Mouse (Mus musculus) heart, postnatal 0 days (tissue): ENCODE data around the gene Slc25a26.
A peak's percentile ranks its signal among the peaks of the same experiment; 100 is the strongest.

ENCODE experiments used
- CTCF ChIP-seq: IDR thresholded peaks from 2 replicates; pipeline ENCODE4 v1.5.1; 2016; ENCODE audit warnings: antibody characterized with exemption, control low read depth, low read depth
- EP300 ChIP-seq: IDR thresholded peaks from 2 replicates; pipeline ENCODE4 v1.6.1; 2016; ENCODE audit warnings: antibody characterized with exemption, low read depth

DNA sequence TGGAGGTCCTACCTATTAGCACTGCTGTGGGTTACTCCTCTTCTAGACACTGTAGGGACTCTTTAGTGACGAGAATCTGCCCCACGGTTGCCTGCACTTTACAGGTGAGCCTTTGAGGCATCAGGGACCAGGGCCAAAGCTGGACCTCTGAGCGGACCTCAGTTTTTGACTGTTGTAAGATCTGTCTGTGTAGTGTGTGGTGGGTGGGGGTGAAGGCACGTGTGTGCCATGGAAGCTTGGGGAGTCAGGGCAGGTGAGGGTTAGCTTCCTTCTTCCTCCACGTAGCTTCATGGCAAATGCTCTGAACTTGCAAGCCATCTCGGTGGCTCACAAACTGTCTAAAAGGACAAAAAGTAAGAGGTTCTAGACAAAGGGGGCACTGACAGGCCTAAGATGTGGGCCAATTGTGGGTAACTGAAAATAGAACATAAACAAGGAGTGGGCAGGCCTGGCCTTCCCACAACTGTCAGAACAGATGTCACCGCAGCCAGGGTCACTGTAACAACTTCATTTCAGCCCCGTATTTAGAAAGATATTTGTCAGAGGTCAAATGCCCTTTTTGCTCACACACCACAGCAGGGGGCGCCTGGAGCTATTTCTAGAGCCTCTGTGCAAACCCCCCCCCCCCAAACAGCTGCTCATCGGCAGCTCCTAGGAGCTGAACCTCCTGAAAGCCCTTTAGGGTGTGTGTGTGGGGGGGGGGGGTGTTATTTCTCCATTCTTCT lies 96.8 kb downstream of the Slc25a26 start:
- TF ChIP-seq CTCF (peak; percentile 35), EP300 (no peak)
